ENCODE assay signal across 21 mouse cellular contexts in genomic region chr16:81199467-81199866, GRCm38 (mm10). TPM values are rescaled to one million over a fixed set of nuclear protein-coding genes. Genes with fewer than 3 reads are reported as not detected.
A peak's percentile ranks its signal among the peaks of the same experiment; 100 is the strongest.
DNase-seq lines count a peak whose midpoint lies in the region; ATAC-seq and TF ChIP-seq lines count a peak whose summit lies in the region.
"Had no signal": no experiment of that assay in that cellular context is flagged by ENCODE, and none has a peak within 500 bp of the region (broad histone marks: within the 10 kb centered on the region; RNA-seq: fewer than 3 reads in every experiment).

No protein-coding gene starts in this region.

- TF ChIP-seq CTCF in liver, postnatal 0 days (IDR thresholded peaks at IDR 0.05; ENCODE audit: low read depth) = no peak

- no peaks in the 10 kb centered on the region for H3K9me3 ChIP-seq in liver, embryonic 11.5 days (ENCODE audit: control insufficient read depth, low read length)
- H3K9me3 ChIP-seq in liver, postnatal 0 days (ENCODE audit: low read length) = no peaks in the 10 kb centered on the region
- H3K9me3 ChIP-seq: liver, embryonic 15.5 days had no signal

- no peaks in the 10 kb centered on the region for H3K4me1 ChIP-seq in liver, embryonic 11.5 days (replicated peaks; ENCODE audit: control insufficient read depth, insufficient read depth, low read length)
- peaks cover 2% of the 10 kb centered on the region; the same call in 1 of the 2 replicates for H3K4me1 ChIP-seq in liver, postnatal 0 days (ENCODE audit: insufficient read depth)
- H3K4me1 ChIP-seq: liver, embryonic 15.5 days had no signal

- no peak overlapping the region for H3K4me2 ChIP-seq in liver, embryonic 11.5 days
- no peak overlapping the region for H3K4me2 ChIP-seq in liver, postnatal 0 days (ENCODE audit: low read depth, low read length)

- no peak overlapping the region for H3K9ac ChIP-seq in liver, embryonic 11.5 days (ENCODE audit: low read depth, low read length)
- H3K9ac ChIP-seq in liver, postnatal 0 days (replicated peaks) = no peak overlapping the region
- H3K9ac ChIP-seq: liver, embryonic 15.5 days had no signal

- peak; percentile 47 for ATAC-seq in liver, embryonic 11.5 days (replicated peaks; ENCODE audit: low FRiP score)
- ATAC-seq in liver, postnatal 0 days = no peak; the same call in 1 of the 2 replicates
- peak; percentile 59 for ATAC-seq in megakaryocyte progenitor cell, adult 5-6 weeks (replicated peaks; ENCODE audit: poor library complexity)

- no peaks in the 10 kb centered on the region for H3K36me3 ChIP-seq in liver, embryonic 11.5 days (ENCODE audit: control insufficient read depth, insufficient read depth, low read length)
- no peaks in the 10 kb centered on the region for H3K36me3 ChIP-seq in liver, postnatal 0 days (replicated peaks; ENCODE audit: insufficient read depth, low read length)
- H3K36me3 ChIP-seq: liver, embryonic 15.5 days had no signal

- DNase-seq in liver, embryonic 11.5 days (ENCODE audit: low spot score) = no peak
- no peak for DNase-seq in liver, postnatal 0 days
- DNase-seq in 416B (ENCODE audit: low read depth) = peak; percentile 6
- DNase-seq in MEL-GATA-1-ER (ENCODE audit: extremely low read depth, low read depth) = peak; percentile 36
- DNase-seq in right cerebral cortex, adult 2 months (ENCODE audit: low spot score in 2 of 2) = no peak
- no peak for DNase-seq in urinary bladder, postnatal 4 days (ENCODE audit: low spot score in 2 of 2)
- DNase-seq: adrenal gland, postnatal 14 days; cerebellum, adult 2 months; cerebellum, postnatal 36 days; gastrocnemius, adult 2 months; heart, postnatal 14 days; kidney, adult 18-20 months; left cerebral cortex, postnatal 4 days; lung, postnatal 10 days; right cerebral cortex, postnatal 14 days had no signal

- no peak for TF ChIP-seq EP300 in liver, postnatal 0 days (IDR thresholded peaks at IDR 0.05; ENCODE audit: low read depth)

- WGBS in liver, embryonic 11.5 days = 61% methylated on average over 5 of the region's 5 CpGs
- WGBS in liver, postnatal 0 days (ENCODE audit: insufficient replicate concordance) = 59% methylated on average over 5 of the region's 5 CpGs

- no peak overlapping the region for H3K4me3 ChIP-seq in liver, embryonic 11.5 days (ENCODE audit: low read depth, low read length)
- H3K4me3 ChIP-seq in liver, postnatal 0 days (ENCODE audit: low read depth, low read length) = no peak overlapping the region

- no peaks in the 10 kb centered on the region; the same call in 1 of the 2 replicates for H3K27me3 ChIP-seq in liver, embryonic 11.5 days (replicated peaks; ENCODE audit: control insufficient read depth, insufficient read depth, low read length)
- H3K27me3 ChIP-seq in liver, postnatal 0 days (ENCODE audit: insufficient read depth, low read length) = peaks cover 12% of the 10 kb centered on the region

- no peak overlapping the region for H3K27ac ChIP-seq in liver, embryonic 11.5 days (ENCODE audit: low read depth, low read length)
- H3K27ac ChIP-seq in liver, postnatal 0 days (ENCODE audit: low read depth) = no peak overlapping the region
- H3K27ac ChIP-seq: gastrocnemius, adult 2 months; kidney, postnatal 0 days; liver, embryonic 15.5 days; stomach, postnatal 0 days had no signal

RNA-seq across cellular contexts. Expression of gene Ncam2, which starts 1.0 kb away (rescaled TPM):
- 0.09 and 0.23 TPM in 2 replicates for polyA plus RNA-seq in liver, embryonic 11.5 days (2014; fragmentation: Nextera tagmentation; extraction: Ambion mirVana)
- not detected in 2 replicates for polyA plus RNA-seq in liver, postnatal 0 days (2015; fragmentation: Nextera tagmentation; extraction: Ambion mirVana)
- total RNA-seq in megakaryocyte progenitor cell, adult 5-6 weeks (2015) = 0.05 TPM in 1 of 2 replicates, not detected in the other
- total RNA-seq in megakaryocyte progenitor cell, adult 5-6 weeks (2017) = not detected in 2 replicates
- total RNA-seq: gastrocnemius, adult 2 months had no signal
- polyA plus RNA-seq: C2C12; inflammation-experienced regulatory T-cells, adult 6 months had no signal

Comparison
In these comparisons a context has a peak if more than half of its experiments do, and no peak if none do; other contexts are left out.
1. DNase-seq: peak in 416B (single experiment) and MEL-GATA-1-ER (single experiment); none in liver, embryonic 11.5 days (single experiment), liver, postnatal 0 days (single experiment), right cerebral cortex, adult 2 months (0 of 2) and urinary bladder, postnatal 4 days (0 of 2).